Mouse (Mus musculus): Measurements from ENCODE around the gene Slc4a5. TPM values are rescaled to one million over a fixed set of nuclear protein-coding genes. Genes with fewer than 3 reads are reported as not detected.
A peak's percentile ranks its signal among the peaks of the same experiment; 100 is the strongest.

The Slc4a5 gene
- polyA plus RNA-seq, 1 experiment from 2014 or later = 2.5 TPM

GRCm38 (mm10) chr6:83185895-83186861 lies 33.5 kb upstream of the Slc4a5 start:
- H3K9ac ChIP-seq (ENCODE audit: low read depth, low read length) = peak overlapping the region; percentile 67
- ATAC-seq (ENCODE audit: low FRiP score) = peak; percentile 96
- DNase-seq (ENCODE audit: low spot score) = peak; percentile 86
- no peaks in the 10 kb centered on the region for H3K27me3 ChIP-seq (ENCODE audit: control insufficient read depth, insufficient read depth, low read length)
- peak overlapping the region; percentile 55 for H3K27ac ChIP-seq (ENCODE audit: low read depth, low read length)
- H3K4me1 ChIP-seq (replicated peaks; ENCODE audit: control insufficient read depth, insufficient read depth, low read length) = peaks cover 11% of the 10 kb centered on the region
- H3K36me3 ChIP-seq (ENCODE audit: control insufficient read depth, insufficient read depth, low read length) = 0 out of 2 replicates have a peak, but pooled peaks cover 3% of the 10 kb centered on the region
- H3K4me3 ChIP-seq (ENCODE audit: low read depth, low read length) = peak overlapping the region; percentile 46
- no peaks in the 10 kb centered on the region for H3K9me3 ChIP-seq (ENCODE audit: control insufficient read depth, low read length)
- peak overlapping the region; percentile 67 for H3K4me2 ChIP-seq (replicated peaks; ENCODE audit: low read depth, low read length)
- WGBS = 10% methylated on average over 25 of the region's 25 CpGs

DNA sequence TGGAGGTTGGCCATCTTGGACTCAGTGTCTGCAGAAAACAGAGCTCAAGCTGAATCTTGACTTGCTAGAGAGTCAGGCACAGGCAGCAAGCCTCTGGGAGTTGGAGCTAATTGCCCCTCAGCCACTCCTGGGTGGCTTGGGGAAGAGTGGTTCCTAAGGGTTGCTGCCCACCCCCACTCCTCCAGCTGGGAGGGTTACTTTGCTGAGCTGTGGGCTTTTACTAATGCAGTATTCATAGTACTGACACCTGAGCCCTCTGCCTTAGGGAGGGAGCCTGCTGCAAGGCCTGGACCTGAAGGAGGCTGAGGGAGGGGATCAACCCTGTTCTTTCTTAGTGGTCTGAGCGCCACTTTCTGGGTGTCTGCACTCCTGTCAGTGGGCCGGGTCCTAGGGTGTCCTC lies 32.7 kb upstream of the Slc4a5 start:
- DNase-seq (ENCODE audit: low spot score) (peak; percentile 19), ATAC-seq (ENCODE audit: low FRiP score) (peak; percentile 46; the same call in 1 of the 2 replicates)
- Histone ChIP-seq H3K36me3 (ENCODE audit: control insufficient read depth, insufficient read depth, low read length) (0 out of 2 replicates have a peak, but pooled peaks cover 3% of the 10 kb centered on the region), H3K27ac (ENCODE audit: low read depth, low read length) (peak overlapping the region; percentile 55), H3K9me3 (ENCODE audit: control insufficient read depth, low read length) (no peaks in the 10 kb centered on the region), H3K4me3 (ENCODE audit: low read depth, low read length) (peak overlapping the region; percentile 46), H3K9ac (ENCODE audit: low read depth, low read length) (peak overlapping the region; percentile 67), H3K27me3 (ENCODE audit: control insufficient read depth, insufficient read depth, low read length) (no peaks in the 10 kb centered on the region), H3K4me2 (replicated peaks; ENCODE audit: low read depth, low read length) (peak overlapping the region; percentile 67), H3K4me1 (replicated peaks; ENCODE audit: control insufficient read depth, insufficient read depth, low read length) (peaks cover 11% of the 10 kb centered on the region)
- 69% methylated on average over 2 of the region's 2 CpGs for WGBS

DNA sequence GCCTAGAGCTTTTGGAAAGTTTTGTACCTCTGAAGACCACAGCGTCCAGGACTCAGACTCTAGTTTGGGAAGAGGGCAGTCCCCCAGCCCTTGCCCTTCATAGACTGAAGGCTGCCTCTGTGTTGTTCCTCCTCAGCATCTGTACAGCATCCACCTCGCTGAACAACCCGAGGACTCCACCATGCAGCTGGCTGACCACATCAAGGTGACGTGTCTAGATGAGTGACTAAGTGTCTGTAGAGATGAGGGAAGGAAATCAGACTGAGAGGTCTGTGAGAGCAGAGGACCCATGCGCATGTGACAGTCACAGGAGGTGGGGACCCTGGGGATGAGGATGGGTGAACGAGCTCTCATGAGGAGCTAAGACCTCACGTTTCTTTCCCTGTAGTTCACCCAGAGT lies 26.1 kb upstream of the Slc4a5 start:
- Histone ChIP-seq H3K4me1 (replicated peaks; ENCODE audit: control insufficient read depth, insufficient read depth, low read length) (no peaks in the 10 kb centered on the region), H3K4me3 (ENCODE audit: low read depth, low read length) (no peak overlapping the region), H3K27ac (ENCODE audit: low read depth, low read length) (no peak overlapping the region), H3K27me3 (ENCODE audit: control insufficient read depth, insufficient read depth, low read length) (no peaks in the 10 kb centered on the region), H3K9ac (ENCODE audit: low read depth, low read length) (no peak overlapping the region), H3K9me3 (ENCODE audit: control insufficient read depth, low read length) (no peaks in the 10 kb centered on the region), H3K4me2 (replicated peaks; ENCODE audit: low read depth, low read length) (no peak overlapping the region), H3K36me3 (ENCODE audit: control insufficient read depth, insufficient read depth, low read length) (peaks cover 18% of the 10 kb centered on the region)
- no peak for ATAC-seq (ENCODE audit: low FRiP score)
- no peak for DNase-seq (ENCODE audit: low spot score)
- WGBS = 90% methylated on average over 7 of the region's 7 CpGs

DNA sequence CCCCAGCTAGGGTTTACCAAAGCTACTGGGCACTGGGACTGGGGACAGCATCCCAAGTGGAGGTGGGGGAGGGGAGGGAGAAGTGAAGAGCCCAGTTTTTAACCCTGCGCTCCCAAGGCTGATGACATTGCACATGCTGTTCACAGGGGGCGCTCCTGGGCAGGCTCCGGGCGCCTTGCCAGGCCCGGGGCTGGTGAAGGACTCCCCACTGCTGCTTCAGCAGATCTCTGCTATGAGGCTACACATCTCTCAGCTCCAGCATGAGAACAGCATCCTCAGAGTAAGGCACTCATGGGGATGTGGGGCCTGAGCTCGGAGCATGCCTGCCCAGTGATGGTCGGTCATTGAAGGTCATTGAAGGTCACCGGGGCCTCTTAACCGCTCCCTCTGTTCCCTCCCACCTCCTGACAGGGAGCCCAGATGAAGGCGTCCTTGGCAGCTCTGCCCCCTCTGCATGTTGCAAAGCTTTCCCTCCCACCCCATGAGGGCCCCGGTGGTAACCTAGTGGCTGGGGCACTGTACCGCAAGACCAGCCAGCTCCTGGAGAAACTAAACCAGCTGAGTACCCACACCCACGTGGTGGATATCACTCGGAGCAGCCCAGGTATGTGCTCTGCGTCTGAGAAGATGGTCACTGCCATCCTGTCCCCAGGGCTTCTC lies 22.2 kb upstream of the Slc4a5 start:
- no peak overlapping the region for H3K9ac ChIP-seq (ENCODE audit: low read depth, low read length)
- peaks cover 15% of the 10 kb centered on the region for H3K36me3 ChIP-seq (ENCODE audit: control insufficient read depth, insufficient read depth, low read length)
- no peak for ATAC-seq (ENCODE audit: low FRiP score)
- H3K4me3 ChIP-seq (ENCODE audit: low read depth, low read length) = no peak overlapping the region
- DNase-seq (ENCODE audit: low spot score) = peak; percentile 41
- no peaks in the 10 kb centered on the region for H3K4me1 ChIP-seq (replicated peaks; ENCODE audit: control insufficient read depth, insufficient read depth, low read length)
- H3K27me3 ChIP-seq (ENCODE audit: control insufficient read depth, insufficient read depth, low read length) = no peaks in the 10 kb centered on the region
- 44% methylated on average over 15 of the region's 15 CpGs for WGBS
- H3K27ac ChIP-seq (ENCODE audit: low read depth, low read length) = no peak overlapping the region
- no peaks in the 10 kb centered on the region for H3K9me3 ChIP-seq (ENCODE audit: control insufficient read depth, low read length)
- no peak overlapping the region for H3K4me2 ChIP-seq (replicated peaks; ENCODE audit: low read depth, low read length)

DNA sequence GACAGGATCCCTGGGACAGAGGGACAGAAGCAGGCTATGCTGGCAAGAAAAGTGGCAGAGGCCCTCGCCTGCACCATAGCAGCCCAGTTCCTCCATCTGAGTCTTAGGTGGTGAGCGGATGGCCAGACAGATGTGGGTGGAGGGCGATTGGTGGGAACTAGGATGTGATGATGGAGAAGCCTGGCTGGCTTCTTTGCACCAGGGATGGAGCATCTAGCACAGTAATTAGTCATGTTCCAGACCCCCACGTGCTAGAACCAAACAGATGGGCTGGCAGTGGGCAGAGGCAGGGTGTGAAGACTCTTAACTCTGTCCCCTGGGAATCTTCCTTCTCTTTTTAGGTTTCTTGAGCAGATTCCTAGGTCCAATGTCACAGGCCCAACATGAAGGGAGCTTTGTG lies 16.3 kb upstream of the Slc4a5 start:
- H3K36me3 ChIP-seq (ENCODE audit: control insufficient read depth, insufficient read depth, low read length) = peaks cover 5% of the 10 kb centered on the region
- H3K27me3 ChIP-seq (ENCODE audit: control insufficient read depth, insufficient read depth, low read length) = no peaks in the 10 kb centered on the region
- no peak overlapping the region for H3K9ac ChIP-seq (ENCODE audit: low read depth, low read length)
- H3K4me3 ChIP-seq (ENCODE audit: low read depth, low read length) = no peak overlapping the region
- 81% methylated on average over 4 of the region's 4 CpGs for WGBS
- no peak for ATAC-seq (ENCODE audit: low FRiP score)
- H3K27ac ChIP-seq (ENCODE audit: low read depth, low read length) = no peak overlapping the region
- H3K4me2 ChIP-seq (replicated peaks; ENCODE audit: low read depth, low read length) = no peak overlapping the region
- no peak for DNase-seq (ENCODE audit: low spot score)
- H3K4me1 ChIP-seq (replicated peaks; ENCODE audit: control insufficient read depth, insufficient read depth, low read length) = no peaks in the 10 kb centered on the region
- no peaks in the 10 kb centered on the region for H3K9me3 ChIP-seq (ENCODE audit: control insufficient read depth, low read length)

- 95% methylated on average over 3 of the region's 3 CpGs for WGBS
- H3K27me3 ChIP-seq (ENCODE audit: control insufficient read depth, insufficient read depth, low read length) = no peaks in the 10 kb centered on the region
- H3K9me3 ChIP-seq (ENCODE audit: control insufficient read depth, low read length) = no peaks in the 10 kb centered on the region
- no peak overlapping the region for H3K27ac ChIP-seq (ENCODE audit: low read depth, low read length)
- DNase-seq (ENCODE audit: low spot score) = no peak
- no peaks in the 10 kb centered on the region for H3K4me1 ChIP-seq (replicated peaks; ENCODE audit: control insufficient read depth, insufficient read depth, low read length)
- ATAC-seq (ENCODE audit: low FRiP score) = no peak
- no peak overlapping the region for H3K4me2 ChIP-seq (replicated peaks; ENCODE audit: low read depth, low read length)
- no peak overlapping the region for H3K9ac ChIP-seq (ENCODE audit: low read depth, low read length)
- H3K4me3 ChIP-seq (ENCODE audit: low read depth, low read length) = no peak overlapping the region
- no peaks in the 10 kb centered on the region for H3K36me3 ChIP-seq (ENCODE audit: control insufficient read depth, insufficient read depth, low read length)
Measured at GRCm38 (mm10) chr6:83205851-83206250, 13.8 kb upstream of the Slc4a5 start.

- H3K4me1 ChIP-seq (replicated peaks; ENCODE audit: control insufficient read depth, insufficient read depth, low read length) = no peaks in the 10 kb centered on the region
- no peak overlapping the region for H3K4me3 ChIP-seq (ENCODE audit: low read depth, low read length)
- ATAC-seq (ENCODE audit: low FRiP score) (no peak), DNase-seq (ENCODE audit: low spot score) (no peak)
- no peak overlapping the region for H3K9ac ChIP-seq (ENCODE audit: low read depth, low read length)
- no peaks in the 10 kb centered on the region for H3K9me3 ChIP-seq (ENCODE audit: control insufficient read depth, low read length)
- H3K27me3 ChIP-seq (ENCODE audit: control insufficient read depth, insufficient read depth, low read length) = no peaks in the 10 kb centered on the region
- no peak overlapping the region for H3K4me2 ChIP-seq (replicated peaks; ENCODE audit: low read depth, low read length)
- no peaks in the 10 kb centered on the region for H3K36me3 ChIP-seq (ENCODE audit: control insufficient read depth, insufficient read depth, low read length)
- H3K27ac ChIP-seq (ENCODE audit: low read depth, low read length) = no peak overlapping the region
- 80% methylated on average over 11 of the region's 11 CpGs for WGBS
Measured at GRCm38 (mm10) chr6:83206321-83206720, 13.3 kb upstream of the Slc4a5 start.

DNA sequence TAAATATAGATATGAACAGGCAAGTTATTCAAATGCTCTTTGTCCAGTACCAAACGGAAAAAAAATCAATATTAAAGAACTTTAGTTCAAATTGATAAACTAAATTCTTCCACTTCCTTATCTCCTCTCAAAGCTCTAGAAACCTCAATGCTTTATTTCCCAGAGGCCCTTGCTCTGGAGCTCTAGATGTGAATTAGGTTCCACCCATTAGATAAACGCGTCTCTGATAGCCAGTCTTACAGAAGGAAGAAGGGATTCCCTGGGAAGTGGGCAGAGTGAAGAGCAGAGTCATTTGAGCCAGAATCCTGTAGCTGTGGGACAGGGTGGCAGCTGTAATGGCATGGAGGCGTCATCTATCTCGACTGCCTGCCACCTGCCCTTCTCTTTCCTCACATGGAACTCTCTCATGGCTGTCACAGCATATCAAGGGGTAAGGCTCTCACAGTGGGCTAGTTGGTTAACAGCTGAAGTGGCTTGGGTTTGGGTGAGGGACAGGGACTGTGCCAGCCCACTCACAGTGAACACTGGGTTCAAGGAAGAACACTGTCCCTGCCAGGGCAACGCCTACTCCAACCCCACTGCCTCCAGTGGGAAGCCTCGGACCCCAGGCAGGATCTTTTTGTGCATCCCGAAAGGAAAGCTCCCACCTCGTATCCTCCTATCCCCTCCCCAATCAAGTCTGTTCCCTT lies 12.1 kb upstream of the Slc4a5 start:
- no peaks in the 10 kb centered on the region for H3K9me3 ChIP-seq (ENCODE audit: control insufficient read depth, low read length)
- ATAC-seq (ENCODE audit: low FRiP score) = no peak
- WGBS = 77% methylated on average over 9 of the region's 9 CpGs
- no peak overlapping the region for H3K9ac ChIP-seq (ENCODE audit: low read depth, low read length)
- DNase-seq (ENCODE audit: low spot score) = no peak
- H3K4me3 ChIP-seq (ENCODE audit: low read depth, low read length) = no peak overlapping the region
- no peaks in the 10 kb centered on the region for H3K36me3 ChIP-seq (ENCODE audit: control insufficient read depth, insufficient read depth, low read length)
- H3K27ac ChIP-seq (ENCODE audit: low read depth, low read length) = no peak overlapping the region
- no peaks in the 10 kb centered on the region for H3K4me1 ChIP-seq (replicated peaks; ENCODE audit: control insufficient read depth, insufficient read depth, low read length)
- H3K4me2 ChIP-seq (replicated peaks; ENCODE audit: low read depth, low read length) = no peak overlapping the region
- no peaks in the 10 kb centered on the region for H3K27me3 ChIP-seq (ENCODE audit: control insufficient read depth, insufficient read depth, low read length)

Data from hindbrain, embryonic 11.5 days (tissue).